Mouse (Mus musculus) embryonic facial prominence, embryonic 13.5 days (tissue): Measurements from ENCODE around the gene Dnajb14. TPM values are rescaled to one million over a fixed set of nuclear protein-coding genes. Genes with fewer than 3 reads are reported as not detected.
"Not testable (repeated sequence)": the region's sequence is repeated elsewhere in the genome, so short reads cannot be mapped to it uniquely, and the experiment has no call there.

Source experiments
- ATAC-seq: fragments of 200-750 bp; cut with Nextera tagmentation; 2 replicates; pipeline ENCODE4 v1.8.0; 2017; ENCODE audit warnings: low read depth; ENCODE audit not compliant: insufficient number of reproducible peaks, insufficient read depth, low FRiP score, low TSS enrichment
- H3K27ac ChIP-seq: fragments of 300-500 bp; sonication (generic); 2 replicates; pipeline ENCODE4 v1.5.1; 2015; ENCODE audit warnings: moderate library complexity, mild to moderate bottlenecking, inconsistent platforms
- H3K27me3 ChIP-seq: fragments of 300-500 bp; sonication (generic); 2 replicates; pipeline ENCODE4 v1.6.1; 2015; ENCODE audit warnings: mild to moderate bottlenecking, inconsistent platforms
- H3K36me3 ChIP-seq: fragments of 300-500 bp; sonication (generic); 2 replicates; pipeline ENCODE4 v1.6.1; 2015; ENCODE audit warnings: mild to moderate bottlenecking, inconsistent platforms
- H3K4me1 ChIP-seq: fragments of 300-500 bp; sonication (generic); 2 replicates; pipeline ENCODE4 v1.6.1; 2015; ENCODE audit warnings: inconsistent platforms
- H3K4me2 ChIP-seq: fragments of 300-500 bp; sonication (generic); 2 replicates; pipeline ENCODE4 v1.6.1; 2015; ENCODE audit warnings: moderate library complexity, mild to moderate bottlenecking, inconsistent platforms
- H3K4me3 ChIP-seq: fragments of 300-500 bp; sonication (generic); 2 replicates; pipeline ENCODE4 v1.5.1; 2015; ENCODE audit warnings: mild to moderate bottlenecking, inconsistent platforms
- H3K9ac ChIP-seq: fragments of 300-500 bp; sonication (generic); 2 replicates; pipeline ENCODE4 v1.6.1; 2015; ENCODE audit warnings: mild to moderate bottlenecking, inconsistent platforms
- H3K9me3 ChIP-seq: fragments of 300-500 bp; sonication (generic); 2 replicates; pipeline ENCODE4 v1.6.1; 2016; ENCODE audit warnings: inconsistent platforms
- WGBS: fragments of 180-500 bp; shearing (Covaris S2); methylation state at CpG from one replicate; pipeline ENCODE4 v1.1.7; 2015; ENCODE audit warnings: mixed read lengths; 5-methylcytosine and 5-hydroxymethylcytosine counted together
- polyA plus RNA-seq: library from polyadenylated mRNA; unstranded; fragments of >200 nt; fragmentation: Nextera tagmentation; extraction: Ambion mirVana; gene quantifications from 2 replicates; pipeline ENCODE4 v1.2.1, GENCODE M21; 2015

Dnajb14 gene
- polyA plus RNA-seq, 1 experiment from 2014 or later: 9.9 TPM

GRCm38 (mm10) chr3:137958352-137958751 lies 90.9 kb downstream of the Dnajb14 start:
- Histone ChIP-seq H3K9me3 (no peaks in the 10 kb centered on the region), H3K27ac (no peak overlapping the region), H3K4me1 (peaks cover 23% of the 10 kb centered on the region), H3K36me3 (no peaks in the 10 kb centered on the region), H3K4me2 (no peak overlapping the region), H3K4me3 (no peak overlapping the region), H3K27me3 (no peaks in the 10 kb centered on the region), H3K9ac (no peak overlapping the region)
- WGBS: 93% methylated on average over 4 of the region's 4 CpGs
- ATAC-seq: no peak

- H3K4me1 ChIP-seq: peaks cover 14% of the 10 kb centered on the region
- WGBS: 70% methylated on average over 4 of the region's 4 CpGs
Observed at GRCm38 (mm10) chr3:137959456-137959855, 92.0 kb downstream of the Dnajb14 start.

GRCm38 (mm10) chr3:137961736-137962385 lies 94.4 kb downstream of the Dnajb14 start:
- H3K9ac ChIP-seq: no peak overlapping the region
- no peak overlapping the region for H3K4me3 ChIP-seq
- H3K36me3 ChIP-seq: no peaks in the 10 kb centered on the region
- H3K27ac ChIP-seq: no peak overlapping the region
- H3K4me1 ChIP-seq: no peaks in the 10 kb centered on the region
- WGBS: 62% methylated on average over 8 of the region's 8 CpGs
- H3K9me3 ChIP-seq: no peaks in the 10 kb centered on the region
- no peaks in the 10 kb centered on the region for H3K27me3 ChIP-seq
- H3K4me2 ChIP-seq: no peak overlapping the region
- ATAC-seq: no peak

More at GRCm38 (mm10) chr3:137959456-137959855, 92.0 kb downstream of the Dnajb14 start:
- Histone ChIP-seq H3K36me3 (no peaks in the 10 kb centered on the region), H3K27me3 (no peaks in the 10 kb centered on the region), H3K9ac (no peak overlapping the region), H3K9me3 (no peaks in the 10 kb centered on the region), H3K27ac (no peak overlapping the region), H3K4me3 (no peak overlapping the region), H3K4me2 (no peak overlapping the region)
- no peak for ATAC-seq

- no peaks in the 10 kb centered on the region for H3K27me3 ChIP-seq
- H3K9ac ChIP-seq: no peak overlapping the region
- no peak overlapping the region for H3K27ac ChIP-seq
- ATAC-seq: no peak
- H3K9me3 ChIP-seq: no peaks in the 10 kb centered on the region
- no peaks in the 10 kb centered on the region for H3K36me3 ChIP-seq
- H3K4me3 ChIP-seq: no peak overlapping the region
- H3K4me2 ChIP-seq: no peak overlapping the region
- WGBS: 68% methylated on average over 8 of the region's 8 CpGs
- no peaks in the 10 kb centered on the region for H3K4me1 ChIP-seq
Observed at GRCm38 (mm10) chr3:137963508-137963907, 96.0 kb downstream of the Dnajb14 start.

- not testable (repeated sequence) for H3K36me3 ChIP-seq, H3K9ac ChIP-seq, H3K4me3 ChIP-seq, H3K27ac ChIP-seq, H3K9me3 ChIP-seq, H3K4me2 ChIP-seq, H3K4me1 ChIP-seq, H3K27me3 ChIP-seq, ATAC-seq
- WGBS: 77% methylated on average over 1 of the region's 1 CpGs
Observed at GRCm38 (mm10) chr3:137964014-137964413, 96.5 kb downstream of the Dnajb14 start.

Other genes starting within 250 kb of the Dnajb14 start
- gene Ddit4l, start 246.1 kb upstream of the Dnajb14 start, polyA plus RNA-seq: 66.0 and 75.0 TPM in 2 replicates
- gene Gm21962, start 196.2 kb upstream of the Dnajb14 start, polyA plus RNA-seq: not detected in 2 replicates
- gene H2afz, start 3.2 kb upstream of the Dnajb14 start, polyA plus RNA-seq: 2,079 and 2,169 TPM in 2 replicates
- 112 and 120 TPM in 2 replicates for gene Lamtor3, start 50.8 kb downstream of the Dnajb14 start, polyA plus RNA-seq
- 5.9 and 6.8 TPM in 2 replicates for gene Dapp1, start 113.9 kb downstream of the Dnajb14 start, polyA plus RNA-seq
- gene 1110002E22Rik, start 197.4 kb downstream of the Dnajb14 start, polyA plus RNA-seq: 0.40 and 0.41 TPM in 2 replicates
- gene Gm5105, start 199.7 kb downstream of the Dnajb14 start, polyA plus RNA-seq: 0.40 TPM in 1 of 2 replicates, not detected in the other